Mouse (Mus musculus) lung, postnatal 0 days (tissue): ENCODE measurements at regions not wholly inside any gene's neighbourhood (a gene's known extent, or its start where the extent isn't known, plus 50 kb on each side); places are given as distances from the start of the nearest gene placed in this dataset.

Experiments
- CTCF ChIP-seq: IDR thresholded peaks from 2 replicates; pipeline ENCODE4 v1.5.1; 2016; ENCODE audit warnings: antibody characterized with exemption, mild to moderate bottlenecking
- EP300 ChIP-seq: IDR thresholded peaks from 2 replicates; pipeline ENCODE4 v1.6.1; 2016; ENCODE audit warnings: antibody characterized with exemption, mild to moderate bottlenecking, control low read depth

DNA sequence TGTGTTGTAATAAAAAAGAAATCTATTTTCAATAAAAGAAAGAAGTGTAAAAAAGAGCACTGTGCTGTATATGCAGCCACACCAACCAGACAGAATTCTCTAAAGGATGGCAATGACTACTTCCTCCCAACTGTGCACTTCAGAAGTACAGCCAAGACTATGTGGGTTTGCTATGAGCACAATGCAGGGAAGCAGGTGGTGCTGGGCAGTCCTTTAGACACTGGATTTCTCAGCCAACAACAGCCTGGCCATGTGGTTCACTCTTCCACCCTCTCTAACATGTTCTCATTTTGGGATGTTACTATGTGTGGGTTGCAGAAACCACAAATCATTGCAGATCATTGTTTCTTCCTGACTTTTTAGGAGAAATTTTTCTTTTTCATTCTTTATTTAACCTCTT, 527.6 kb upstream of the Nectin3 start:
- TF ChIP-seq EP300 (no peak), CTCF (no peak)
